Mouse (Mus musculus): ENCODE results near the gene G3bp1. TPM values are rescaled to one million over a fixed set of nuclear protein-coding genes. Genes with fewer than 3 reads are reported as not detected.

Gene G3bp1
- polyA plus RNA-seq, 1 experiment from 2014 or later = 109 TPM

GRCm38 (mm10) chr11:55450311-55450710, 19.2 kb upstream of the G3bp1 start:
- Histone ChIP-seq H3K9me3 (replicated peaks; ENCODE audit: low read length) (no peaks in the 10 kb centered on the region), H3K27ac (0 out of 2 replicates have a peak overlapping the region, but pooled peaks have one; percentile 28), H3K9ac (ENCODE audit: low read depth, low read length) (no peak overlapping the region), H3K4me3 (replicated peaks; ENCODE audit: low read depth, low read length) (no peak overlapping the region), H3K27me3 (ENCODE audit: insufficient read depth, low read length) (no peaks in the 10 kb centered on the region), H3K36me3 (ENCODE audit: insufficient read depth, low read length) (peaks cover 17% of the 10 kb centered on the region), H3K4me2 (ENCODE audit: low read length) (no peak overlapping the region), H3K4me1 (replicated peaks; ENCODE audit: insufficient read depth, low read length) (no peaks in the 10 kb centered on the region)
- no peak for DNase-seq (ENCODE audit: low spot score)
- no peak for ATAC-seq (replicated peaks; ENCODE audit: low FRiP score, low read depth)
- WGBS = 69% methylated on average over 4 of the region's 4 CpGs
- no peak for TF ChIP-seq CTCF (IDR thresholded peaks at IDR 0.05; ENCODE audit: low read depth)

- no peaks in the 10 kb centered on the region for H3K9me3 ChIP-seq (replicated peaks; ENCODE audit: low read length)
- DNase-seq (ENCODE audit: low spot score) (no peak), ATAC-seq (replicated peaks; ENCODE audit: low FRiP score, low read depth) (no peak)
- WGBS = 80% methylated on average over 4 of the region's 4 CpGs
- peaks cover 5% of the 10 kb centered on the region; the same call in 1 of the 2 replicates for H3K4me1 ChIP-seq (replicated peaks; ENCODE audit: insufficient read depth, low read length)
- H3K4me2 ChIP-seq (ENCODE audit: low read length) = no peak overlapping the region
- no peak overlapping the region for H3K27ac ChIP-seq
- no peak overlapping the region for H3K9ac ChIP-seq (ENCODE audit: low read depth, low read length)
- H3K36me3 ChIP-seq (ENCODE audit: insufficient read depth, low read length) = peaks cover 17% of the 10 kb centered on the region
- H3K27me3 ChIP-seq (ENCODE audit: insufficient read depth, low read length) = no peaks in the 10 kb centered on the region
- TF ChIP-seq CTCF (IDR thresholded peaks at IDR 0.05; ENCODE audit: low read depth) = no peak
- H3K4me3 ChIP-seq (replicated peaks; ENCODE audit: low read depth, low read length) = no peak overlapping the region
Measured at GRCm38 (mm10) chr11:55453640-55454039, 15.8 kb upstream of the G3bp1 start.

- peaks cover 10% of the 10 kb centered on the region for H3K36me3 ChIP-seq (ENCODE audit: insufficient read depth, low read length)
- no peak for TF ChIP-seq CTCF (IDR thresholded peaks at IDR 0.05; ENCODE audit: low read depth)
- H3K9me3 ChIP-seq (replicated peaks; ENCODE audit: low read length) = no peaks in the 10 kb centered on the region
- no peak overlapping the region for H3K9ac ChIP-seq (ENCODE audit: low read depth, low read length)
- no peak overlapping the region for H3K4me2 ChIP-seq (ENCODE audit: low read length)
- H3K27ac ChIP-seq = no peak overlapping the region
- H3K4me3 ChIP-seq (replicated peaks; ENCODE audit: low read depth, low read length) = no peak overlapping the region
- ATAC-seq (replicated peaks; ENCODE audit: low FRiP score, low read depth) (no peak), DNase-seq (ENCODE audit: low spot score) (no peak)
- H3K4me1 ChIP-seq (replicated peaks; ENCODE audit: insufficient read depth, low read length) = peaks cover 15% of the 10 kb centered on the region; the same call in 1 of the 2 replicates
- H3K27me3 ChIP-seq (ENCODE audit: insufficient read depth, low read length) = no peaks in the 10 kb centered on the region
- WGBS = 61% methylated on average over 2 of the region's 2 CpGs
Measured at GRCm38 (mm10) chr11:55455166-55455565, 14.3 kb upstream of the G3bp1 start.

- no peak for TF ChIP-seq CTCF (IDR thresholded peaks at IDR 0.05; ENCODE audit: low read depth)
- no peak overlapping the region for H3K9ac ChIP-seq (ENCODE audit: low read depth, low read length)
- H3K4me2 ChIP-seq (ENCODE audit: low read length) = no peak overlapping the region
- H3K4me1 ChIP-seq (replicated peaks; ENCODE audit: insufficient read depth, low read length) = peaks cover 18% of the 10 kb centered on the region; the same call in 1 of the 2 replicates
- H3K4me3 ChIP-seq (replicated peaks; ENCODE audit: low read depth, low read length) = no peak overlapping the region
- 30% methylated on average over 4 of the region's 4 CpGs for WGBS
- ATAC-seq (replicated peaks; ENCODE audit: low FRiP score, low read depth) = no peak
- no peaks in the 10 kb centered on the region for H3K27me3 ChIP-seq (ENCODE audit: insufficient read depth, low read length)
- peak; percentile 16 for DNase-seq (ENCODE audit: low spot score)
- H3K9me3 ChIP-seq (replicated peaks; ENCODE audit: low read length) = no peaks in the 10 kb centered on the region
- H3K36me3 ChIP-seq (ENCODE audit: insufficient read depth, low read length) = peaks cover 6% of the 10 kb centered on the region; the same call in 1 of the 2 replicates
- no peak overlapping the region for H3K27ac ChIP-seq
Measured at GRCm38 (mm10) chr11:55458501-55458900, 11.0 kb upstream of the G3bp1 start.

GRCm38 (mm10) chr11:55459850-55460558, 9.5 kb upstream of the G3bp1 start:
- Histone ChIP-seq H3K36me3 (ENCODE audit: insufficient read depth, low read length) (no peaks in the 10 kb centered on the region), H3K27me3 (ENCODE audit: insufficient read depth, low read length) (no peaks in the 10 kb centered on the region), H3K4me3 (replicated peaks; ENCODE audit: low read depth, low read length) (peak overlapping the region; percentile 53), H3K9me3 (replicated peaks; ENCODE audit: low read length) (no peaks in the 10 kb centered on the region), H3K4me1 (replicated peaks; ENCODE audit: insufficient read depth, low read length) (peaks cover 18% of the 10 kb centered on the region; the same call in 1 of the 2 replicates), H3K27ac (peak overlapping the region; percentile 74), H3K9ac (ENCODE audit: low read depth, low read length) (peak overlapping the region; percentile 59), H3K4me2 (ENCODE audit: low read length) (peak overlapping the region; percentile 79)
- 14% methylated on average over 3 of the region's 3 CpGs for WGBS
- DNase-seq (ENCODE audit: low spot score) = peak; percentile 25
- no peak for TF ChIP-seq CTCF (IDR thresholded peaks at IDR 0.05; ENCODE audit: low read depth)
- no peak for ATAC-seq (replicated peaks; ENCODE audit: low FRiP score, low read depth)

GRCm38 (mm10) chr11:55460559-55461018, 8.9 kb upstream of the G3bp1 start:
- peak; percentile 42 for TF ChIP-seq CTCF (IDR thresholded peaks at IDR 0.05; ENCODE audit: low read depth)
- Histone ChIP-seq H3K9me3 (replicated peaks; ENCODE audit: low read length) (no peaks in the 10 kb centered on the region), H3K27me3 (ENCODE audit: insufficient read depth, low read length) (no peaks in the 10 kb centered on the region), H3K4me1 (replicated peaks; ENCODE audit: insufficient read depth, low read length) (peaks cover 18% of the 10 kb centered on the region; the same call in 1 of the 2 replicates), H3K36me3 (ENCODE audit: insufficient read depth, low read length) (no peaks in the 10 kb centered on the region), H3K4me2 (ENCODE audit: low read length) (peak overlapping the region; percentile 79), H3K4me3 (replicated peaks; ENCODE audit: low read depth, low read length) (peak overlapping the region; percentile 53), H3K27ac (peak overlapping the region; percentile 74), H3K9ac (ENCODE audit: low read depth, low read length) (peak overlapping the region; percentile 59)
- peak; percentile 43 for DNase-seq (ENCODE audit: low spot score)
- under 1% methylated on average over 17 of the region's 17 CpGs for WGBS
- ATAC-seq (replicated peaks; ENCODE audit: low FRiP score, low read depth) = peak; percentile 19
